Mouse (Mus musculus) kidney, adult 18-20 months (tissue): ENCODE measurements at regions not wholly inside any gene's neighbourhood (a gene's known extent, or its start where the extent isn't known, plus 50 kb on each side); places are given as distances from the start of the nearest gene placed in this dataset.

ENCODE experiments used
- DNase-seq: peaks from one replicate; pipeline ENCODE4 v3.0.0; 2021

DNA sequence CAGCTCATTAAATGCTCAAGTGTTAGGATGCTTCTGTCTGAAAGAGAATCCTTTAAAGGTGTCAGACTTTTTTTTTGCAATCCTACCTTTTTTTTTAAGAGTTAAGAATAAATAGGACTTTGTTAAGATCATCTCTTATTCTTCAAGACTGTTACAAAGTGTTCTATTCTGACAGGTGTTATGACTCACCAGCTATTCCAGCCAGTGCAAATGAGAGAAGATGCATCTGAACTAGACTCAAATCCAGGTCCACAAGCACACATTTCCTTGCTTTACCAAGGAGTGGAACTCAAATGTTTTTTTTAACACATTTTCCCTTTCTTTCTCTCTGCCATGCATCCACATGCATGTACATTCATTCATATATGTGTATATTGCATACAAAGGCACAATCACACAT, 98.4 kb upstream of the Atp10a start:
- DNase-seq = no peak

DNA sequence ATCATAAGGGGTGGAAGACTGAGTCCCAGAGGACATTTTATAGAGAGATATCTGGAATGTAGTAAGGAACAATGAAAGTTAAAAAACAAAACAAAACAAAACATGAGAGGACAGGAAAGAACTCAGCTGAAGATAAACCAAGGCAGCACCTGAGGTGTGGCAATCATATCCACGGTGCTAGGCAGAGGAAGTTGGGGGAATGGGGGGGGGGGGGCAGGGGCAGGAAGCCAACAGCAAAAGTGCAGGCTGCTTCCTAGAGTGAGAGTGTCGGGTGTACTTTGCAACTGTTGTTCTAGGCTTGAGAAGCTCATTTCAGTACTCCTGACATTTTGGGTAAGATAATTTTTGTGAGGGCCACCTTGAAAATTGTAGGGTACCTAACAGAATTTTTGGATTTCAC, 87.2 kb upstream of the Atp10a start:
- no peak for DNase-seq

DNA sequence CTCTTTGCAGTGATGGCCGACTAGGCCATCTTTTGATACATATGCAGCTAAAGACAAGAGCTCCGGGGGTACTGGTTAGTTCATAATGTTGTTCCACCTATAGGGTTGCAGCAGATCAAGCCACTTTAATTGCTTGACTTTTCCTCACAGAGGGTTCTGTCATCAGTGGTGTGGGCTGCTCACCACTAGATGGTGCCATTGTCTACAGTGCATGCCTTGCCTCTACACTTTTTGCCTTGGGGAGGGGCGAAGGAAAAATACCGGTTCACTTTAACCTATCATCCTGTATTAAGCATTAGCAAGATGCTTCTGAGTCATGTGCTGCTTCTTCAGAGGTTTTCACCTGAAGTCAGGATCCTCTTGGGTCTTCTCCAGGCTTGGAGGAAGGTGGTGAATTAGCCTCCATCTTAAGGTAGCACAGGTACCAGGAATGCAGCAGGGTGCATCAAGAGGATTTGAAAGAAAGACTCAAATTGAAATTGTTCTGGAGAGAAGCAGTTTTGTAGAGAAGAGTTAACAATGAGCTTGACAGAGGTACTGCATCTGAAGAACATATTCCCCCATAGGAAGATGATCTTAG, 71.6 kb upstream of the Atp10a start:
- peak; percentile 33 for DNase-seq

DNA sequence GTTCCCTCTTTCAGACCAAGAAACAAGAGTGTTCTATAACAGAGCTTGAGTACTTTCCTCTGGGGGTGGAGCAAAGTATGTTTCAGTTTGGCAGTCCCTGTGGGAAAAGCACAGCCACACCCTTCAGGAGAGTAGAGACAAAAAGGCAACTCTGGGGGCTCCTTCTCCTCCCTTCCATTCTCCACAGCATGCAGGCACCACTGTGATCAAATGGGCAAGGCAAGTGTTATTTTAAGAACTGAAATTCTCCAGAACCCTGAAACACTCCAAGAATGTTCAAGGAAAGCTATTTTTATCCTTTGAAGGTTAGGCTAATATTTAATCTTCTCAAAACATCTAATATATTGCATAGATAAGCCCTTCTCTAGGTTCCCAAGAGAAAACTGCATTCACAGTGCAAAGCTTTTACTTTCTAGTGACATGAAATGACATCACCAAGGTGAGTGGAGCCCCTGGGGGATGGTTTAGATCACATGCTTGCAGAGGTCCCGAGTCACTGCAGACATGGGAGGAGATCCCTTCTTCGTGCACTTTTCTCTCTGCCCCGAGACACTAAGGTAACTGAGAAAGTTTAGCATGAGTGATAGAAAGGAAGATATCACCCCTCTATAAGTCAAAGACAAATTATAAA, 70.2 kb upstream of the Atp10a start:
- DNase-seq = no peak

DNA sequence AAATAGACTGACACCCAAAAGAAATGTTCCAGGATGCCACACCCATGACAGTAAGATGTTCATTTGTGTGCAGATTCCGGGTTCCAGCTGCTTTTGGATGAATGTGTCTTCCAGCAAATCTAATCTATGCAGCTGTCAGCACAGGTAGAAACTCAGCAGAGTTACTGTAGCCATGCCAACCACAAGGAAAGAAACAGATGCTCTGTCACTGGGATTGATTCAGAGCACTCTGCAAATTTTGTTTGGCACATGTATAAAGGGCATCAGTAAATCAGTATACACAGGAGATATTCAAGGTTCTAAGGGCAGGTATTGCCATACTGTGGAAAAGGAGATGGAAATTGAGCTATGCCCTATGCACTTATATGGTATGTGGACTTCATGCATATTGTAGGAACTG, 60.0 kb upstream of the Atp10a start:
- DNase-seq = no peak
